Mouse (Mus musculus) embryonic facial prominence, embryonic 15.5 days (tissue): ENCODE measurements around the gene Tln2. TPM values are rescaled to one million over a fixed set of nuclear protein-coding genes. Genes with fewer than 3 reads are reported as not detected.

Experiments used
- ATAC-seq: fragments of 200-750 bp; cut with Nextera tagmentation; 2 replicates; pipeline ENCODE4 v1.8.0; 2017; ENCODE audit warnings: low read depth, moderate TSS enrichment; ENCODE audit not compliant: insufficient number of reproducible peaks, low FRiP score, low TSS enrichment
- H3K27ac ChIP-seq: fragments of 300-500 bp; sonication (generic); replicated peaks from 2 replicates; pipeline ENCODE4 v1.5.1; 2015; ENCODE audit warnings: mild to moderate bottlenecking, inconsistent platforms
- H3K27me3 ChIP-seq: fragments of 300-500 bp; sonication (generic); 2 replicates; pipeline ENCODE4 v1.6.1; 2015; ENCODE audit warnings: inconsistent platforms
- H3K36me3 ChIP-seq: fragments of 300-500 bp; sonication (generic); 2 replicates; pipeline ENCODE4 v1.6.1; 2015; ENCODE audit warnings: mild to moderate bottlenecking, inconsistent platforms
- H3K4me1 ChIP-seq: fragments of 300-500 bp; sonication (generic); 2 replicates; pipeline ENCODE4 v1.6.1; 2015; ENCODE audit warnings: inconsistent platforms
- H3K4me2 ChIP-seq: fragments of 300-500 bp; sonication (generic); replicated peaks from 2 replicates; pipeline ENCODE4 v1.6.1; 2015; ENCODE audit warnings: mild to moderate bottlenecking, inconsistent platforms
- H3K4me3 ChIP-seq: fragments of 300-500 bp; sonication (generic); replicated peaks from 2 replicates; pipeline ENCODE4 v1.5.1; 2015; ENCODE audit warnings: mild to moderate bottlenecking, inconsistent platforms
- H3K9ac ChIP-seq: fragments of 300-500 bp; sonication (generic); 2 replicates; pipeline ENCODE4 v1.6.1; 2015; ENCODE audit warnings: inconsistent platforms
- H3K9me3 ChIP-seq: fragments of 300-500 bp; sonication (generic); replicated peaks from 2 replicates; pipeline ENCODE4 v1.6.1; 2016; ENCODE audit warnings: inconsistent platforms
- WGBS: fragments of 180-500 bp; shearing (Covaris S2); methylation state at CpG from one replicate; pipeline ENCODE4 v1.1.7; 2015; 5-methylcytosine and 5-hydroxymethylcytosine counted together
- polyA plus RNA-seq: library from polyadenylated mRNA; unstranded; fragments of >200 nt; fragmentation: Nextera tagmentation; extraction: Ambion mirVana; gene quantifications from 2 replicates; pipeline ENCODE4 v1.2.1, GENCODE M21; 2015

Tln2 gene
- polyA plus RNA-seq, 1 experiment from 2014 or later = 33.9 TPM

GRCm38 (mm10) chr9:67273362-67273761, 286.1 kb downstream of the Tln2 start:
- Histone ChIP-seq H3K4me1 (peaks cover 34% of the 10 kb centered on the region), H3K9me3 (no peaks in the 10 kb centered on the region), H3K27ac (no peak overlapping the region), H3K4me3 (no peak overlapping the region), H3K9ac (no peak overlapping the region), H3K27me3 (no peaks in the 10 kb centered on the region), H3K36me3 (peaks cover 14% of the 10 kb centered on the region), H3K4me2 (no peak overlapping the region)
- ATAC-seq = no peak

- H3K4me3 ChIP-seq = no peak overlapping the region
- H3K36me3 ChIP-seq = peaks cover 9% of the 10 kb centered on the region
- no peak overlapping the region for H3K9ac ChIP-seq
- no peak for ATAC-seq
- no peaks in the 10 kb centered on the region for H3K9me3 ChIP-seq
- peak overlapping the region; percentile 81 for H3K27ac ChIP-seq
- no peaks in the 10 kb centered on the region for H3K27me3 ChIP-seq
- no peak overlapping the region for H3K4me2 ChIP-seq
- peaks cover 50% of the 10 kb centered on the region for H3K4me1 ChIP-seq
- WGBS = 59% methylated on average over 7 of the region's 7 CpGs
These were observed 288.8 kb downstream of the Tln2 start for GRCm38 (mm10) chr9:67270734-67271133.

- peaks cover 6% of the 10 kb centered on the region; the same call in 1 of the 2 replicates for H3K36me3 ChIP-seq
- H3K27me3 ChIP-seq = no peaks in the 10 kb centered on the region
- H3K9ac ChIP-seq = no peak overlapping the region
- no peak for ATAC-seq
- H3K4me2 ChIP-seq = no peak overlapping the region
- H3K4me1 ChIP-seq = peaks cover 57% of the 10 kb centered on the region
- H3K9me3 ChIP-seq = no peaks in the 10 kb centered on the region
- no peak overlapping the region for H3K4me3 ChIP-seq
- peak overlapping the region; percentile 81 for H3K27ac ChIP-seq
- WGBS = 62% methylated on average over 7 of the region's 7 CpGs
These were observed 289.4 kb downstream of the Tln2 start for GRCm38 (mm10) chr9:67270061-67270595.

- Histone ChIP-seq H3K4me3 (no peak overlapping the region), H3K4me1 (peaks cover 66% of the 10 kb centered on the region), H3K27me3 (no peaks in the 10 kb centered on the region), H3K36me3 (no peaks in the 10 kb centered on the region), H3K4me2 (no peak overlapping the region), H3K9me3 (no peaks in the 10 kb centered on the region), H3K27ac (no peak overlapping the region), H3K9ac (no peak overlapping the region)
- WGBS = 78% methylated on average over 8 of the region's 8 CpGs
- ATAC-seq = no peak
These were observed 292.1 kb downstream of the Tln2 start for GRCm38 (mm10) chr9:67267276-67267990.

GRCm38 (mm10) chr9:67265513-67265912, 294.0 kb downstream of the Tln2 start:
- no peaks in the 10 kb centered on the region for H3K36me3 ChIP-seq
- WGBS = 45% methylated on average over 11 of the region's 11 CpGs
- H3K27me3 ChIP-seq = no peaks in the 10 kb centered on the region
- H3K4me2 ChIP-seq = no peak overlapping the region
- peak overlapping the region; percentile 22 for H3K27ac ChIP-seq
- H3K4me1 ChIP-seq = peaks cover 57% of the 10 kb centered on the region
- H3K4me3 ChIP-seq = no peak overlapping the region
- no peak overlapping the region for H3K9ac ChIP-seq
- ATAC-seq = 0 out of 2 replicates have a peak, but pooled peaks have one; percentile 25
- no peaks in the 10 kb centered on the region for H3K9me3 ChIP-seq

- Histone ChIP-seq H3K9ac (no peak overlapping the region), H3K9me3 (no peaks in the 10 kb centered on the region), H3K36me3 (no peaks in the 10 kb centered on the region), H3K4me1 (peaks cover 51% of the 10 kb centered on the region), H3K27me3 (no peaks in the 10 kb centered on the region), H3K27ac (0 out of 2 replicates have a peak overlapping the region, but pooled peaks have one; percentile 22), H3K4me3 (no peak overlapping the region), H3K4me2 (no peak overlapping the region)
- no peak for ATAC-seq
- 41% methylated on average over 2 of the region's 2 CpGs for WGBS
These were observed 294.6 kb downstream of the Tln2 start for GRCm38 (mm10) chr9:67264896-67265295.

- 47% methylated on average over 13 of the region's 13 CpGs for WGBS
- no peak overlapping the region for H3K9ac ChIP-seq
- no peaks in the 10 kb centered on the region for H3K27me3 ChIP-seq
- H3K36me3 ChIP-seq = peaks cover 20% of the 10 kb centered on the region; the same call in 1 of the 2 replicates
- H3K9me3 ChIP-seq = no peaks in the 10 kb centered on the region
- peak overlapping the region; percentile 4; the same call in 1 of the 2 replicates for H3K27ac ChIP-seq
- ATAC-seq = no peak
- H3K4me3 ChIP-seq = no peak overlapping the region
- peaks cover 22% of the 10 kb centered on the region for H3K4me1 ChIP-seq
- no peak overlapping the region for H3K4me2 ChIP-seq
These were observed 298.5 kb downstream of the Tln2 start for GRCm38 (mm10) chr9:67260835-67261599.

- H3K27me3 ChIP-seq = no peaks in the 10 kb centered on the region
- peaks cover 8% of the 10 kb centered on the region; the same call in 1 of the 2 replicates for H3K4me1 ChIP-seq
- no peak overlapping the region for H3K9ac ChIP-seq
- no peak for ATAC-seq
- H3K27ac ChIP-seq = no peak overlapping the region
- no peaks in the 10 kb centered on the region for H3K9me3 ChIP-seq
- peaks cover 8% of the 10 kb centered on the region for H3K36me3 ChIP-seq
- no peak overlapping the region for H3K4me3 ChIP-seq
- no peak overlapping the region for H3K4me2 ChIP-seq
- WGBS = 40% methylated on average over 2 of the region's 2 CpGs
These were observed 309.4 kb downstream of the Tln2 start for GRCm38 (mm10) chr9:67250141-67250540.

- ATAC-seq = no peak
- H3K4me2 ChIP-seq = no peak overlapping the region
- H3K9me3 ChIP-seq = no peaks in the 10 kb centered on the region
- H3K27me3 ChIP-seq = no peaks in the 10 kb centered on the region
- H3K9ac ChIP-seq = no peak overlapping the region
- H3K36me3 ChIP-seq = no peaks in the 10 kb centered on the region; the same call in 1 of the 2 replicates
- WGBS = 87% methylated on average over 10 of the region's 10 CpGs
- no peak overlapping the region for H3K4me3 ChIP-seq
- peaks cover 8% of the 10 kb centered on the region; the same call in 1 of the 2 replicates for H3K4me1 ChIP-seq
- no peak overlapping the region for H3K27ac ChIP-seq
These were observed 312.0 kb downstream of the Tln2 start for GRCm38 (mm10) chr9:67247365-67247950.

GRCm38 (mm10) chr9:67245265-67245664, 314.2 kb downstream of the Tln2 start:
- WGBS = 97% methylated on average over 2 of the region's 2 CpGs
- H3K27me3 ChIP-seq = no peaks in the 10 kb centered on the region
- H3K4me3 ChIP-seq = no peak overlapping the region
- H3K36me3 ChIP-seq = peaks cover 14% of the 10 kb centered on the region
- H3K27ac ChIP-seq = no peak overlapping the region
- H3K4me2 ChIP-seq = no peak overlapping the region
- 0 out of 2 replicates have a peak, but pooled peaks cover 1% of the 10 kb centered on the region for H3K4me1 ChIP-seq
- no peak overlapping the region for H3K9ac ChIP-seq
- no peak for ATAC-seq
- H3K9me3 ChIP-seq = no peaks in the 10 kb centered on the region

GRCm38 (mm10) chr9:67241683-67242082, 317.8 kb downstream of the Tln2 start:
- Histone ChIP-seq H3K4me1 (no peaks in the 10 kb centered on the region), H3K36me3 (peaks cover 29% of the 10 kb centered on the region; the same call in 1 of the 2 replicates)

More at GRCm38 (mm10) chr9:67241683-67242082, 317.8 kb downstream of the Tln2 start:
- Histone ChIP-seq H3K4me2 (no peak overlapping the region), H3K9ac (no peak overlapping the region), H3K9me3 (no peaks in the 10 kb centered on the region), H3K27ac (no peak overlapping the region), H3K27me3 (no peaks in the 10 kb centered on the region), H3K4me3 (no peak overlapping the region)
- WGBS = 88% methylated on average over 5 of the region's 5 CpGs
- no peak for ATAC-seq
